Mouse (Mus musculus): ENCODE data around the gene Xab2. TPM values are rescaled to one million over a fixed set of nuclear protein-coding genes. Genes with fewer than 3 reads are reported as not detected.

The Xab2 gene
- polyA plus RNA-seq, 2 experiments = 22.2 to 27.1 TPM

DNA sequence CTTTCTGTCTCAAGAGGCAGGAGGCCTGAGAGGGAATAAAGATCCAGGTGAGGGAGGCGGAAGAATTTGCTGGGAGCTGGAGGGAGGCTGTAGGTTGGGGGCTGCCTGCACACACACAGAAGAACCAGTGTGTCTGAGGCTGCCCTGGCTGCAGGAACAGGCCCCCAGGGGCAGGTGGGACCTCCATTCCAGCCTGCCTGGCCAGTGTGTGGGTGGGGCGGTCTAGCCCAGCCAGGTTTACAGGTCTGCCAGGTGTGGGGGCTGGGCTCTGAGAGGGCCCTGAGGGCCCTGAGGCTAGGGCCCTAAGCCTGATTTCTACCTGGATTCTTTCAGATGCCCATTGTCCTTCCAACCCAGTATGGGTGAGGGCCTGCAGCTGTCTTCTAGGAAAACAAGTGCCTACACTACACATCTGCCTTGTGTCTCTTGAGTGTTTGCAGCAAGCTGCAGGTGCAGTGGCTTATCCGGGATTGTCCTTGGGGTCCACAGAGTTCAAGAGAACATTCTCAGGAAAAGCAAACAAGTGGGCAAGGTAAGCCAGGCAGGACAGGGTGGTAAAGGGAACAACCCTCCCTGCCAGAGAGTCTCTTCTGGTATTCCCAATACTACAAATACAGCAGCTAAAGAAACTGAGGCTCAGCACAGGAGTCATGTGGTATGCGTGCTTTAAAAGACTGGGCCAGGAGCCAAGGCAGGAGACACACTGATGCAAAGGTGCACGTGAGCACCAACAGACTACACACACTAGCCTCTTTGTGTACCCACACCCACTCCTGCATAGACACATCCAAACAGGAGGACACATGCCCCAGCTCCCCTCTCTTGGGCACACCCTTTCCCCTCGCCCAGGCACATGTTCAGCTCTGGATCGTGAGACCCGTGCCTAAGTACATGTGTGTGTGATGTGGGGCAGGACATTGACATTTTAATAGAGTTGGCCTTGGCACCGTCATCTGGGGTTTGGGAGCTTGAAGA is 41.4 kb downstream of the Xab2 start:
- DNase-seq (ENCODE audit: low read depth in 3 of 3, low spot score in 3 of 3) = no peak
- H3K27ac ChIP-seq = no peak overlapping the region
- WGBS (ENCODE audit: insufficient replicate concordance) = 62% methylated on average over 9 of the region's 9 CpGs
- no peak for ATAC-seq (ENCODE audit: insufficient read depth)
- no peaks in the 10 kb centered on the region for H3K27me3 ChIP-seq (ENCODE audit: control insufficient read depth, insufficient read depth, low read length)
- no peak overlapping the region for H3K9ac ChIP-seq (replicated peaks)
- no peaks in the 10 kb centered on the region for H3K36me3 ChIP-seq (replicated peaks; ENCODE audit: control insufficient read depth, insufficient read depth, low read depth)
- peaks cover 0 to 6% of the 10 kb centered on the region in 2 experiments; a peak in 2 of 4 replicates for H3K4me1 ChIP-seq (replicated peaks; ENCODE audit: control insufficient read depth in 2 of 2, insufficient read depth in 2 of 2, low read length in 1 of 2)
- H3K9me3 ChIP-seq (ENCODE audit: control insufficient read depth, low read length) = no peaks in the 10 kb centered on the region
- TF ChIP-seq EP300 (IDR thresholded peaks at IDR 0.05; ENCODE audit: low read depth) (no peak), CTCF (IDR thresholded peaks at IDR 0.05; ENCODE audit: low read depth) (no peak)
- H3K4me2 ChIP-seq (ENCODE audit: low read depth) = no peak overlapping the region
- H3K4me3 ChIP-seq (ENCODE audit: insufficient read depth in 1 of 2, low read depth in 2 of 2, low read length in 2 of 2) = no peak overlapping the region

DNA sequence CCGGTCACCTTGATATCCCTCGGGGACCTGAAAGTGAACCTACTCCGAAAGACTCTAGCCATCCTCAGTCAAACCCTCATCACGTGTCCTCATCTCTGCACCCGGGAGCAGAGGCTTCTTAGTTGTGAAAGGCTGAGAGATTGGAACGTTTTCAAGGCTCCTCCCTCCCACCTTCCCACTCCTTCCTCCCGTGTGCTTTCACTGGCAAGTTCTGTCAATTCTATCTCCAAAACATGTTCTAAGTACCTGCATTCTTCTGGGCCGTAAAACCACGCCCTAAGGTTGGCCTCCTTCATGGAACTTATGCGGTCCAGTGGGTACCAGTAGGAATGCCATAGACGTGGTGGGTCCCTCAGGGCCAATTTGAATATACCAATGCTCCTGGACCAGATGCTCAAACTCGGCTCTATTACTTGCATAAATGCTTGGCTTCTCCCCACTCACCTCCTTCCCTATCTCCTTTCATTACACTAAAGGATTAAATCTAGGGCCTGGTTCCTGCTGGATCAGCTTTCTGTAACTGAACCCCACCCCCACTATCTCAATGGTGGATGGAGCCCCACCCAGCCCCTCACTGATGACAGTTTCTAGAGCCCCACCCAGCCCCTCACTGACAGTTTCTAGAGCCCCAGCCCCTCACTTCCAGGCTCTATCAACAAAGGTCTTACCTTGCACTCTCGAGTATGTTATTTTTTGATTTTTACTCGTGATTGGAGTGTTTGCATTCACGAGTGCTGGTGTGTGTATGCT is 44.7 kb downstream of the Xab2 start:
- Histone ChIP-seq H3K27me3 (ENCODE audit: control insufficient read depth, insufficient read depth, low read length) (no peaks in the 10 kb centered on the region), H3K36me3 (replicated peaks; ENCODE audit: control insufficient read depth, insufficient read depth, low read depth) (no peaks in the 10 kb centered on the region), H3K9ac (replicated peaks) (no peak overlapping the region), H3K4me2 (ENCODE audit: low read depth) (no peak overlapping the region), H3K4me1 (replicated peaks; ENCODE audit: control insufficient read depth in 2 of 2, insufficient read depth in 2 of 2, low read length in 1 of 2) (peaks cover 0 to 6% of the 10 kb centered on the region in 2 experiments; a peak in 2 of 4 replicates), H3K27ac (no peak overlapping the region), H3K9me3 (ENCODE audit: control insufficient read depth, low read length) (no peaks in the 10 kb centered on the region), H3K4me3 (ENCODE audit: insufficient read depth in 1 of 2, low read depth in 2 of 2, low read length in 2 of 2) (no peak overlapping the region)
- ATAC-seq (ENCODE audit: insufficient read depth) (no peak), DNase-seq (ENCODE audit: low read depth in 3 of 3, low spot score in 3 of 3) (no peak)
- TF ChIP-seq EP300 (IDR thresholded peaks at IDR 0.05; ENCODE audit: low read depth) = no peak
- TF ChIP-seq CTCF (IDR thresholded peaks at IDR 0.05; ENCODE audit: low read depth) = no peak
- 60% methylated on average over 15 of the region's 15 CpGs for WGBS (ENCODE audit: insufficient replicate concordance)

DNA sequence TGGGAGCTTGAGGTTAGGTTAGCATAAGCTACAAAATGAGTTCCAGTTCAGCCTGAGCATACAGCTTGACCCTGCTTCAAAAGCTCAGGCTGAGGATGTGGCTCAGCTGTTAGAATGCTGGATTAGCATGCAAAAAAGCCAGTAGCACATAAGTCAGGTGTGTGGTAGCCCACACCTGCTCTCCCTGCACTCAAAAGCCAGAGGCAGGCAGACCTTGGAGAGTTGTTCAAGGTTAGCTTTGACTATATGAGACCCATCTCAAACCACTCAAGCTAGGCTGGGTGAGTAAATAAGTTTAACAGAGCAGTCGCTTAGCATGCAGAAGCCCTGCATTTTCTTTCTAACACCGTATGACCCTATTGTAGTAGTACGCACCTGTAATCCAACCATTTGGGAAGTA is 46.6 kb downstream of the Xab2 start:
- no peaks in the 10 kb centered on the region for H3K36me3 ChIP-seq (replicated peaks; ENCODE audit: control insufficient read depth, insufficient read depth, low read depth)
- no peaks in the 10 kb centered on the region for H3K9me3 ChIP-seq (ENCODE audit: control insufficient read depth, low read length)
- no peaks in the 10 kb centered on the region for H3K27me3 ChIP-seq (ENCODE audit: control insufficient read depth, insufficient read depth, low read length)
- 71% methylated on average over 3 of the region's 3 CpGs for whole genome bisulfite sequencing (ENCODE audit: insufficient replicate concordance)
- ATAC-seq (ENCODE audit: insufficient read depth) (no peak), DNase-seq (ENCODE audit: low read depth in 3 of 3, low spot score in 3 of 3) (no peak)
- no peak overlapping the region for H3K4me3 ChIP-seq (ENCODE audit: insufficient read depth in 1 of 2, low read depth in 2 of 2, low read length in 2 of 2)
- H3K4me2 ChIP-seq (ENCODE audit: low read depth) = no peak overlapping the region
- H3K4me1 ChIP-seq (replicated peaks; ENCODE audit: control insufficient read depth in 2 of 2, insufficient read depth in 2 of 2, low read length in 1 of 2) = peaks cover 0 to 6% of the 10 kb centered on the region in 2 experiments; a peak in 2 of 4 replicates
- TF ChIP-seq CTCF (IDR thresholded peaks at IDR 0.05; ENCODE audit: low read depth) (no peak), EP300 (IDR thresholded peaks at IDR 0.05; ENCODE audit: low read depth) (no peak)
- H3K27ac ChIP-seq = no peak overlapping the region
- H3K9ac ChIP-seq (replicated peaks) = no peak overlapping the region

DNA sequence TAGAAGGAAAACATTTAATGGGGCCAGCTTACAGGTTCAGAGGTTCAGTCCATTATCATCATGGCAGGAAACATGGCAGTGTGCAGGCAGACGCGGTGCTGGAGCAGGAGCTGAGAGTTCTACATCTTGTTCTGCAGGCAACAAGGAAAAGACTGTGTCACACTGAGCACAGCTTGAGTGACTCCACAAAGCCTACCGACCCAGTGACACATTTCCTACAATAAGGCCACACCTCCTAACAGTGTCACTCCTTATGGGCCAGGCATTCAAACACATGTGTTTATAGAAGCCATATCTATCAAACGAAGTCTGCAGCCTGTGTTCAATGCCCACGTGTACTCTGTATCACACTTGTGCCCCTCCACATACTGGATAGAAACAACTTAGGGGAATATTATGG is 51.3 kb downstream of the Xab2 start:
- Histone ChIP-seq H3K4me2 (ENCODE audit: low read depth) (no peak overlapping the region), H3K27me3 (ENCODE audit: control insufficient read depth, insufficient read depth, low read length) (no peaks in the 10 kb centered on the region), H3K4me3 (ENCODE audit: insufficient read depth in 1 of 2, low read depth in 2 of 2, low read length in 2 of 2) (no peak overlapping the region), H3K4me1 (replicated peaks; ENCODE audit: control insufficient read depth in 2 of 2, insufficient read depth in 2 of 2, low read length in 1 of 2) (peaks cover 0 to 15% of the 10 kb centered on the region in 2 experiments; a peak in 2 of 4 replicates), H3K27ac (no peak overlapping the region), H3K9ac (replicated peaks) (no peak overlapping the region), H3K36me3 (replicated peaks; ENCODE audit: control insufficient read depth, insufficient read depth, low read depth) (no peaks in the 10 kb centered on the region), H3K9me3 (ENCODE audit: control insufficient read depth, low read length) (no peaks in the 10 kb centered on the region)
- WGBS (ENCODE audit: insufficient replicate concordance) = 69% methylated on average over 5 of the region's 5 CpGs
- DNase-seq (ENCODE audit: low read depth in 3 of 3, low spot score in 3 of 3) (no peak), ATAC-seq (ENCODE audit: insufficient read depth) (no peak)
- TF ChIP-seq EP300 (IDR thresholded peaks at IDR 0.05; ENCODE audit: low read depth) (no peak), CTCF (IDR thresholded peaks at IDR 0.05; ENCODE audit: low read depth) (no peak)

DNA sequence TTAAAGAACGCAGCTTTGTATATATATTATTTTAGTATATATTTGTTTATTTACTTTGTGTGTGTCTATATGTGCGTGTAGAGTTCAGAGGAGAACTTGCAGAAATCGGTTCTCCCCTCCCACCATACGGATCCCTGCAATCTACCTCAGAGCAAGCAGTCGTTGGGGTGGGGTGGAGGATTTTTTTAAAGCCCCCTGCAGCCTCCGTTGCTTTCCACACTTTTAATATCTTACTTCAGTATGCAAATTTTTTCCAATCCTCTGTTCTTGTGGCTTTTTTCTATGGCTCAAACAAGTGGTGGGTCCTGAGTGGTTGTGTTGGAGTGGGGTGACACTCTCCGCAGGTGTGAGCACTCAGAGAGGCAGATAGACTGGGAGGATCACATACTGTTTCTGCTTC is 52.7 kb downstream of the Xab2 start:
- Histone ChIP-seq H3K9ac (replicated peaks) (no peak overlapping the region), H3K4me2 (ENCODE audit: low read depth) (peak overlapping the region; percentile 44), H3K36me3 (replicated peaks; ENCODE audit: control insufficient read depth, insufficient read depth, low read depth) (no peaks in the 10 kb centered on the region), H3K27me3 (ENCODE audit: control insufficient read depth, insufficient read depth, low read length) (no peaks in the 10 kb centered on the region), H3K4me1 (replicated peaks; ENCODE audit: control insufficient read depth in 2 of 2, insufficient read depth in 2 of 2, low read length in 1 of 2) (peaks cover 0 to 15% of the 10 kb centered on the region in 2 experiments; a peak in 2 of 4 replicates), H3K27ac (no peak overlapping the region), H3K9me3 (ENCODE audit: control insufficient read depth, low read length) (no peaks in the 10 kb centered on the region), H3K4me3 (ENCODE audit: insufficient read depth in 1 of 2, low read depth in 2 of 2, low read length in 2 of 2) (peak overlapping the region; percentile 6 to 9; a peak in 2 of 4 replicates)
- 10% methylated on average over 7 of the region's 7 CpGs for WGBS (ENCODE audit: insufficient replicate concordance)
- DNase-seq (ENCODE audit: low read depth in 3 of 3, low spot score in 3 of 3) = no peak
- no peak for TF ChIP-seq EP300 (IDR thresholded peaks at IDR 0.05; ENCODE audit: low read depth)
- TF ChIP-seq CTCF (IDR thresholded peaks at IDR 0.05; ENCODE audit: low read depth) = no peak
- ATAC-seq (ENCODE audit: insufficient read depth) = no peak
